Mouse (Mus musculus): ENCODE measurements around the gene Fam155a. TPM values are rescaled to one million over a fixed set of nuclear protein-coding genes. Genes with fewer than 3 reads are reported as not detected.

The Fam155a gene
- total RNA-seq, 2 experiments from 2014 or later, result not detected

Other genes with a start within 250 kb of the Fam155a start
- gene Gm10217, start 93.1 kb upstream of the Fam155a start, total RNA-seq (2015; ENCODE audit: low replicate concordance), result not detected in 2 replicates
- gene Gm10217, start 93.1 kb upstream of the Fam155a start, total RNA-seq (2017; ENCODE audit: low replicate concordance), result not detected in 2 replicates
- 1.1 and 3.4 TPM in 2 replicates for gene Lig4, start 206.5 kb upstream of the Fam155a start, total RNA-seq (2015; ENCODE audit: low replicate concordance)
- gene Lig4, start 206.5 kb upstream of the Fam155a start, total RNA-seq (2017; ENCODE audit: low replicate concordance), result 2.2 and 2.3 TPM in 2 replicates
- 3.4 and 4.7 TPM in 2 replicates for gene Abhd13, start 206.5 kb upstream of the Fam155a start, total RNA-seq (2015; ENCODE audit: low replicate concordance)
- 6.4 and 9.0 TPM in 2 replicates for gene Abhd13, start 206.5 kb upstream of the Fam155a start, total RNA-seq (2017; ENCODE audit: low replicate concordance)
- gene Tnfsf13b, start 235.3 kb upstream of the Fam155a start, total RNA-seq (2015; ENCODE audit: low replicate concordance), result 2.1 and 3.2 TPM in 2 replicates
- gene Tnfsf13b, start 235.3 kb upstream of the Fam155a start, total RNA-seq (2017; ENCODE audit: low replicate concordance), result 1.5 and 3.3 TPM in 2 replicates

Measured in erythroid progenitor cell, adult 5-6 weeks (primary cell).